Mouse (Mus musculus) heart, postnatal 0 days (tissue): ENCODE results near the gene Gfpt2.

ENCODE experiments used
- CTCF ChIP-seq: IDR thresholded peaks from 2 replicates; pipeline ENCODE4 v1.5.1; 2016; ENCODE audit warnings: antibody characterized with exemption, control low read depth, low read depth
- EP300 ChIP-seq: IDR thresholded peaks from 2 replicates; pipeline ENCODE4 v1.6.1; 2016; ENCODE audit warnings: antibody characterized with exemption, low read depth

GRCm38 (mm10) chr11:49841886-49842285 is 47.9 kb downstream of the Gfpt2 start:
- TF ChIP-seq EP300 (no peak), CTCF (no peak)
